Mouse (Mus musculus): Measurements from ENCODE around the gene Gpd2.

Gpd2 gene

DNA sequence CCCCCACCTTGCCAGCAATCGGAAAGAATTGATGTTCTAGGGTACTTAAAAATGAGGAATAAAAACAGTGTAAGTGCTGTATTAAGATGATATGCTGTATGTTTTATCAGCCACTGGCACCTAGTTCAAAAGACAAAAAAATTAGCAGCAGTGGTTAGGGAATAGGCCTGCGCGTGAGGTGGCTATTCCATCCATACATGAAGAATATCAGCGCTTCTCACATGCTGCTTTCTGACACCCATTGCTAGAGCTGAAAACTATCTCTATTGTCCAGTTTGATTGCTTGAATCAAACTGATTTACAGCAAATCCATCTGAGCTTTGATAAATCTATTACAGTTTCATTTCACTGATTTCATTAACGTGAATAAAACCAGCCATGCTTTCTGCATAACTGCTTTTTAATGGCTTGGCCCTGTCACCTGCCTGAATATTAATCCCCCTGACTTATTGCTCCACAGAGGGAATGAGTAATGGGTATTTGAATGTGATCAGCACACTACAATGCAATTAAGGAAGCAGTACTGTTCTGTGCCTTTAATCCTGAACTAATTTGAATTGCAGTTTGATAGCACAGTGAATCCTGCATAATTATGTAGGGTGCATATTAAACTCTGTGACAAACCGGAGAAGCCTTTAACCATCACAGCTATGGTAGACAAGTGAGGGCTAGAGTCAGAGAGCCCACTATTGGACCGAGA is 137.9 kb downstream of the Gpd2 start:
- in situ Hi-C loops (cut with MboI, MseI), result no loop called here

DNA sequence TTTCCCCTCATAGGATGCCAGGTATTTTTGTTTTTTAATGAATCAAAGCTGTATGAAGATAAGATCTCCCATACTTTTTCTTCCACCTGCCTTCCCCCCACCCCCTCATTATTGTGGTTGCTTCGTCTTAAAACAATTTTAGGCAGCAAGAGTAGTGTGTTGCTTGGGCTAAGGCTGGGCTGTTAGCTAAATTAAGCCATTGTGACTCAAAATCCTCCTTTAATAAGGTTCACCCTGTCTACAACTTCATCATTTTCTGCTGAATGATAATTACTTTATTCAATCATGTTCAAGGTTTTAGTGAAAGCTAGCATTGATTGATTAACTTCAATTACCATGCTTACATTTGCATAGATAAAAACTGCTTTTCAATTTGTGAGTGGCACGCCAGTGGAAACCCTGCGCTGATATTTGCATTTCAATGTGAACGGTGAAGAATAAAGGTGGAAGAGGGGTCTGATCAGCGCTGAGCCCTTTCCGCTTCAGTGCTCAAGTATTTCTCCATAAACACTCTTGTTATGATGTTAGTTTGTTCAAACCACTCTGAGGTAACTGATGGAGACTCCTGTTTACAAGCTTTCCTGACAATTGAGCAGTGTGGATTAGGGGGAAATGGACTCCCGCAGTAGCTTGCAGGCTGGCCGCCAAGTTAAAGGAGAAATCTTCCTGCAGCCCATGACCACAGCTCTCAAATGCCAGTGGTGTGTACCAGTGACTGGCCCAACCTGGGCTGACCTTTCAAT is 140.9 kb downstream of the Gpd2 start:
- in situ Hi-C loops (cut with MboI, MseI), result no loop called here

DNA sequence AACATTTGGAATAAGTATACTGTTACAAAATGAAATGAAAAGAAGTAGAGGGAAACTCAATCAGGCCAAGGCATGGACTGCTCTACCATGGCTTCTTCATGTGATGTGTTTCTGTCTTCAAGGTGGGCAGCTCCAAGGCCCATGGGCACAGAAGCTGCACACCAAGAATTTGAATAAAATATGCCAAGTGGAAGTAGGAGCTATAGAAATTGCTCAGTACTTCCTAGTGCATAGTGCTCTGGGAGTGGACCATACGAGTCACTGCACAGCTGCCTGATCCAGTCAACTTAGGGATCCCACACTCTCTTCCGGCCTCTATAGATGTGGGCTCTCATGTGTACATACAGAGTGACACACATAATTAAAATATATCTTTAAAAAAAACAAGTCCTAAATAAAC is 147.2 kb downstream of the Gpd2 start:
- in situ Hi-C loops (cut with MboI, MseI), result loop anchor here in 1 of 2 experiments (5.0 kb wide), 1 partner anchor 1163 kb away; no protein-coding TSS in a partner anchor

DNA sequence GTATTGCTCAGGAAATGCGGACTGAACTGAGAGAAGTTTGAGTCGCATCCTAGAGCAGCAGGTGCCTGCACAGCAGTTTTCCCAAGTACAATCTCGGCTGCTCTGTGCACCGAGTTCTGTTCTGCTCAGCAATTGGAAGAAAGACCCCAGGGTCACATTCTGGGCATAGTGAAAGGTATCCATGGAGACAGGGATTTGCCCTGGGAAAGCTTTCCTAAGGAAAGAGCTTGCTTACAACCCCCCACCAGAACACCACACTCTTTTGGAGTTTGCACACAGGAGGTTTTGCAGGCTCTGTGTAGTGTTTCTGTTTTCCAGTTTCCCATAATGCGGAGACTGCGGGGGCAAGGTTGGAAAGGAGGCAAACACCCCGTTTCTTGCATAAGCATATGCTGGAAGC is 150.4 kb downstream of the Gpd2 start:
- in situ Hi-C loops (cut with MboI, MseI), result no loop called here

DNA sequence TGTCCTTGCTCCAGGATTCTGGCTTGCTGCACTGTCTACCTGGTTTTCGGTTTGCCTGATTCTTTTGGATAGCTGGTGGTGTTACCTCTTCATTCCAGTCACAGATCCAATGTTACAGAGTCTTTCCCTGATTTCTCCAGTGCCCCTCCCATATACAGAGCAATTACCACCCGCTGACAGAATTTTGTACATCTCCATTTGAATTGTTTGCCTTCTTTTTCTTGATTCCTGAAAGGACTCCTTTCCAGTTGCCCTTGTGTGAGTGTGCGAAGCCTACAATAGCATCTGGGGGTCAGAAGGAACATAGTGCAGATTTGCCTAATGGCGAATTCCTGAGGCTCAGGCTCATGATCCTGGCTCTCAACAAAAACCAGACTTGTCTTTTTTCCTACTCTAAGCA is 157.6 kb downstream of the Gpd2 start:
- in situ Hi-C loops (cut with MboI, MseI), result no loop called here

DNA sequence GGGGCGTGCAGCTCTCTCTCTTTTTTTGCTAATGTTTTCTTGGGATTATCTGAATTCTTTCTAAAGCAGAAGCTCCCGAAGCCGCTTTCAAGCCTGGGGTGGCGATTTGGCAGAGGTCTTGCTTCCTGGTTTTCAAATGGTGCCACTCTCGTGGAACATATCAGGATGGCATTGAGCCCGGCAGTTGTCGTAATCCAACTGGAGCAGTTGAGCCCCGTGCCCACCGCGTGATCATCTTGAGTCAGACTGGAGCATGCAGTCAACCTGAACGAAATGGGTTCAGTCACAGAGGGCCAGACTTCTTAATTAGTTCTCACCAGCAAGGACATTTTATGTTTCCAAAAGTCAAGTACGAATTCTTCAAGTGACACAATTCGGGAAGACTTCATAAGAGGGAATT is 158.6 kb downstream of the Gpd2 start:
- in situ Hi-C loops (cut with MboI, MseI), result no loop called here

DNA sequence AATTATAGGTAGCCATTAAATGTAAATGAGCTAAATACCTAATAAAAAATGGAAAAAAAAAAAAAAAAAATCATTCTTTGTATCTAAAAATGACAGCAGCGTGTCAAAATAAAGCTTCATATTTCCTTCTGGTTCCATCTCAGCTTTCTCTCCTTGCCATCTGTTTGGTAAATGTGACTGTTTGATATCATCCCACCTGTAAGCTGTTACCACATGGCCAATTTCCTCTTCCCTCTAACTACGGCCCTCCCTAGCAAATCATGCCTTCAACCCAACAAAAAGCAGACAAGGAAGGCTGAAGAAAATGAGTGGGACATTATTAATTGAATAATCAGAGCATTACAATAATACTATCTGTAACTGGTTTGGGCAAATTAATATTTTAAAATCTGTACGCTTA is 160.3 kb downstream of the Gpd2 start:
- in situ Hi-C loops (cut with MboI, MseI), result no loop called here

DNA sequence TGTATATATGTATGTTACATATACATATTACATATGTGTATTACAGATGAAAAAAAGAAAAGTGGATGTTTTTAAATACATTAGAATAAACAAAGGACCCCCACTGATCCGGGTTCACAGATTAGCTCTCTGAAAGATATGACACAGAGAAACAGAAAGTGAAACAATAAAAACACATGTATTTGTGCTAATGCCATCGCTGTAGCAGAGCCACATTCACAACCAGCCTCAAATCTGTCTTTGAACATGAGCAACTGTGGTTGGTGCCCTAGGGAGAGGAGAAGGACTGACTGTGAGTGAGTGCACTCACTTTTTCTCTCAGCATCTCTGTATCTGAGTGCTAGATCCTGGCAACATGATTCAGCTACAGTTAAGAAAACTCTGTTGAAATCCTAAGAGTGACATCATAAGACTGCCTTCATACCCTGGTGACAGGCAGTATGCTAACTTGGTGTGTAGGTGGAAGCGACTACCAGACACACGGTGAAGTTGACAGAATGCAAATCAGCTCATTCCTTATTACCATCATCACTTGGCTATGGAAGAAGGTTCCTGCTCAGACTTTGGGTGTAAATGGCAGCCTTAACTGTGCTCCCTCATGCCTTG is 170.1 kb downstream of the Gpd2 start:
- in situ Hi-C loops (cut with MboI, MseI), result no loop called here

DNA sequence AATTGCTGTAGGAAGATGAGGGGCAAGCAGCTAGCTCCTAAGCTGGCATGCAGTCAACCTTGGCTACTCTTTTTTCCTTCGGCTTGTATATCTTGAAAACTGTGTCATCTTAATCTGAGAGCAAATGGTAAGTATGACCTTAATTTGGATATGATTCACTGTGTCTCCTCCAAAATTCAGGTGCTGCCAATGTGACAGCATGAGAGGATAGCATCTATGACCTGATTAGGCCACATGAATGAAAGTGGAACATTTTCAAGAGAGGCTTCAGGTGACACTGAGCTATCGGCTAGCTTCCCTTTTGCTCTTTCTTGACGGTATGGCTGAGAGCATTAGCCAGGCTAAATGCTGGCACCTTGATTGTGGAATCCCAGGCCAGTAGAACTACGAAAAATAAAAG is 171.0 kb downstream of the Gpd2 start:
- in situ Hi-C loops (cut with MboI, MseI), result no loop called here

DNA sequence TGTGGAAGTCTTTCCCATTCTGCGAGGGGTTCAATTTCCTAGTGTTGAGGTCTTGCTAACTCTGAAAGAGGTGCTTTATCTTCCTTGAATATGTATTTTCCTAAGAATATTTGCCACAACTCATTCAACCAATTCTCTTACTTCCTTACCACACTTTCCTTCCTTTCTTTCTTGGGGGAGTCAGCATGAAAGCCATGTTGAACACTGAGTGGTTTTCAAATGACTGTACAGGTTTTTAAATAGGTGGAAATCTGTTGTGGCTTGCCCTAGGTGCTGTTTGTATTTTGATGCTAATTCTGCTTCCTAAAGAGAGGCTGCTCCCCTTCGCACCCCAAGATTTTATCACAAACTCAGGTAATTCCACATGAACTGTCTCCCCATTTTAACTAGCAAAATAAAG is 174.1 kb downstream of the Gpd2 start:
- in situ Hi-C loops (cut with MboI, MseI), result no loop called here

DNA sequence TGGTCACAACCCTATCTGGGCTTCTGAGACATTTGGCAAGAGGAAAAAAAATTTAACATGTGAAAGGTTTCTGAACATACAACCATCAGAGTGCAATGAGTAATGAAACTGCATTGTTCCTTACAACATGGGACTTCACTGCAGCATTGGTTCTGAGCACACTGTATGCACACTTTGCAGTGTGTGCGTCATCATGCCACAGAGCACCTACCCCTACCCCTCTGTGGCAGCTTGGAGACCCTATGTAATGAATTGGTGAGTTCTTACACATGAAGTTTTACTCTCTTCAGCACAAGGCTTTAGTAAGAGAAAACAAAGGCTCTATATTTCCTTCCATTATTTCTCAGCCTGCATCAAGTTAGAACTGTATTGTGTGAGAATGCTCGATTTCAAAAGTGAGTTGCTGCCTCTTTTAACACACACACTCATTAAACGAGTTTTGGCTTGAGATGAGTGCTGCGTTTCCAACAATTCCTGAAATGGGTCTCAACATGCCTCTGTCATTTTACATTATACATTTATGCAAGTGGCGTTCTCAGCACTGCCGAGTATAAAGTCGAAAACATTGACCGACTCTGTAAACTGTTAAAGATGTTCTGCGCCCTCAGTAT is 177.2 kb downstream of the Gpd2 start:
- in situ Hi-C loops (cut with MboI, MseI), result no loop called here

DNA sequence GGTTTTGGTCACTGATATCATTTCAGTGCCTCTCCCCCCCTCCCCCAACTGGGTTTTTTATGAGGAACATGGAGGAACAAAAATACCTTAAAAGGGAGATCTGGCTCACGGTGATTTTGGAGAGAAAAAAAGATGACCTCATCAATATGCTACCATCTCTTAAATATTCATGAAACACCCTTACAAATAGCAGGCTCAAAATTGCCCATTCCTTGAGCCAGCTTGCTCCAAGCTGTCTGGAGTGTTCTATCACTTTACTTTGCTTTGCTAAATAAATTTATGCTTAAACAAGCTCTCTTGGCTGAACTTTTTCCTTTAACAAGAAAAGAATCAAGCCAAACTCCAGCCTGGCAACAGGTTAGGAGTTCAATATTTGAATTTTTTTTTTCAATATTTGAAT is 179.3 kb downstream of the Gpd2 start:
- in situ Hi-C loops (cut with MboI, MseI), result no loop called here

All from T-helper 17 cell (primary cell).